Mouse (Mus musculus): ENCODE measurements around the gene Gm28048.

DNA sequence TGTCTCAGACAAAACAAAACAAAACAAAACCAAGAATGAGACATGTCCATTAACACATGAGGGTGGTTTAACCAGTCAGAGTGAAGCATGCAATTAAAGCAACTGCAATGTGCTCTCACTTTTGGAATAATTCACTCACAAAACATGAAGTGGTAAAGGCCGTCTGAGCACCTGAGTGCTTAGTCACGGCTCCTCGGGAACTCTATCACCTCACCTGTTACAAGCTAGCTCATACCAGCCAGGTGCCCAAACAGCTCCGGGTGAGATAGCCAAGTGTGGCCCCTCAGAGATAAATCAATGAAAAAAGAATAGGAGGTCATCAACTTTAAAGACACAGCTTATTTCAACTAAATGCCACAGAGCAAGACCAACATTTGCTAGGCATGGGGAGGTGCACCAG is 127.3 kb downstream of the Gm28048 start:
- TF ChIP-seq CTCF (IDR thresholded peaks at IDR 0.05; ENCODE audit: low read depth) (no peak), EP300 (optimal IDR thresholded peaks at IDR 0.05) (no peak)
